Mouse (Mus musculus) splenic B cell, adult 2 months (primary cell): Measurements from ENCODE around the gene Dctn3.

Experiments
- DNase-seq: peaks from one replicate; pipeline ENCODE4 v3.0.0-alpha.2; 2011; ENCODE audit warnings: low read depth, low spot score
- H3K27me3 ChIP-seq: 2 replicates; pipeline ENCODE4 v1.6.1; 2012; ENCODE audit warnings: mild to moderate bottlenecking, low read length, moderate library complexity, mixed read lengths; ENCODE audit not compliant: control insufficient read depth, poor library complexity, insufficient read depth, severe bottlenecking
- H3K36me3 ChIP-seq: 2 replicates; pipeline ENCODE4 v1.6.1; 2012; ENCODE audit warnings: mild to moderate bottlenecking, low read length, moderate library complexity, mixed read lengths; ENCODE audit not compliant: control insufficient read depth, poor library complexity, insufficient read depth, severe bottlenecking

The Dctn3 gene

GRCm38 (mm10) chr4:41678863-41679262 lies 44.1 kb downstream of the Dctn3 start:
- no peaks in the 10 kb centered on the region for H3K27me3 ChIP-seq
- H3K36me3 ChIP-seq, result no peaks in the 10 kb centered on the region
- no peak for DNase-seq

- no peak for DNase-seq
- H3K36me3 ChIP-seq, result no peaks in the 10 kb centered on the region
- no peaks in the 10 kb centered on the region for H3K27me3 ChIP-seq
These were observed 45.9 kb downstream of the Dctn3 start for GRCm38 (mm10) chr4:41677006-41677629.

DNA sequence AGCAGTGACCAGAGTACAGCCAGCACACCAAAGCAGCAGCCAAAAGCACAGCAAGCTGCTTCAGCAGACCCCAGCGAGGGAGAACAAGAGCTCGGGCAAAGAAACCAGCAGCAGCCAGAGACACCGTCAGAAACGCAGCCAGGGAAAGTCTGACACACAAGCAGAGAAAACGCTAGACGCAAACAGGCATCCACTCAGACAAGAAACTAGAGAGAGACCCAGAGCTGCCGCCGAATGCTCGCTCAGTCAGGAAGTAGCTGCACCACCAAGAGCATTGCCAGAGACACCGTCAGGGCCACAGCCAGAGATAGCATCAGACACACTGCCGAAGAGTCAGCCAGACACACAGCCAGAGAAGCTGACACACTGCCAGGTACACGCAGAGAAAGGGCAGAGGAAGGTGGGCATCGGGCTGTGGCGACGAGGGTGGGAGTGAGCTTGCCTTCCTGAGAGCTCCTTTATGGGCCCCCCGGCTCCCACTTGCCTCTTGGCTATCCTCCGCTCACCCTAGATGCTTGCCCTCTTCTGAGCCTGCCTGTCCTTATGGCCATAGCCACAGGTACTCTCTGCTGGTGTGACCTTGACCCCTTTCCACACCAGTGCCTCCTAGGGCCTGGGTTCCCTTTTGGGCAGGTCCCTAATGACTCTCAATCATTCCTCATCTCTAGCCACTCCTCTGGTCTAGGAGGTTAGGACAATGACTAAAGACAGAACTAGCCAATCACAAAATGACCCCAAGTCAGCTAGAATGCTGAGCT lies 46.5 kb downstream of the Dctn3 start:
- DNase-seq, result no peak
- Histone ChIP-seq H3K36me3 (no peaks in the 10 kb centered on the region), H3K27me3 (no peaks in the 10 kb centered on the region)

DNA sequence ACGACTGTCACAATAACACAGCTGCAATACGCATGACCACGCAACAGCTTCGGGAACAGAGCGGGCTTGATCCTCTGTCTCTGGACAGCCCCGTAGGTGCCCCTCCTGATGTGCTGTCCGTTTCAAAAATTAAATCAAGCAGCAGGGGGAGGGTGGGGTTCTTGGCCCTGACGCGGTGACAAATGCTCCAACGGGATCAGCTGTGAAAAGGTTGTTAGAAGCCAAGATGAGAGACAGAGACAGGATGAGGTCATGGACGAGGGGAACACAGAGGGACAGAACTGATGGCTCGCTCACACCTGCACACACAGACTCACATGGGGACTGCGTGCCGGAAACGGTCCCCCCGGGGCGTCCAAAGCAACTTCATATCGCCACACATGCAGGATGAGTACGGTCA lies 49.8 kb downstream of the Dctn3 start:
- Histone ChIP-seq H3K27me3 (no peaks in the 10 kb centered on the region), H3K36me3 (no peaks in the 10 kb centered on the region)
- DNase-seq, result no peak

DNA sequence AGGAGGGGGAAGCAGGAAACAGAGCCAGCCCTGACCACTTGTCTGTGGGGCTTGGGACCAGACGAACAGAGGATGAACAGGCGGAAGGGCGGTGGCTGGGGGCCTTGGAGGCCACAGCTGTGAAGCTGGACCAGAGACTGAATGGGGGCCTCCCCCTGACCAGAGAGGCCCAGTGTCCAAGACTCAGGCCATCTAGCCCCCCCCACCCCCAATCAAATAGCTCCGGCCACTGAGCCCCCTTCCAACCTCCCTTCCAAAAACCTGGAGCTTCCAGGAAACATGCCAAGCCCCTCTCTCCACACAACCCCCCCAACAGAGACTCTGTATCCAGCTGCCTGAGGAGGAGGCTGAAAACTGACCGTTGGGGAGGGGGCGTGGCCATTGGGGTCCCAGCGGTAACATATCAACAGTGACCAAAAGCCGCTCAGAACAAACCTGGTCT lies 50.4 kb downstream of the Dctn3 start:
- no peak for DNase-seq
- H3K27me3 ChIP-seq, result no peaks in the 10 kb centered on the region
- H3K36me3 ChIP-seq, result no peaks in the 10 kb centered on the region

- H3K27me3 ChIP-seq, result no peaks in the 10 kb centered on the region
- DNase-seq, result no peak
- H3K36me3 ChIP-seq, result no peaks in the 10 kb centered on the region
These were observed 50.9 kb downstream of the Dctn3 start for GRCm38 (mm10) chr4:41671963-41672480.

DNA sequence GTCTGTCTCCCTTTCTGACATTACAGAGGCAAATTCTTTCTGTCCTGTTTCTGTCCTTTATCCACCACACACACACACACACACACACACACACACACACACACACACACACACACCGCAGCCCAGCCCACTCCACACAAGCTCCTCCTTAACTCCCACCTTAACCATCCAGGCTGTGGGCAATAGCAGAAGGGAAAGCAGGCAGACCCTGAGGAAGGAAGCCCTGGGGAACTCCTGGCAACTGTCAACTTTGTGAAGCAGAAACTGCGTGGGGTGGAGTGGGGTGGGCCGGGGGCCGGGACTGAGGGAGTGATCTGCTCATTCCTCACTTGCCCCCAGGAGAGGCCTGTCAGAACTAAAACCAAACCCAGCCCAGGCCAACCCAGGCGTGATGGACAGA lies 51.5 kb downstream of the Dctn3 start:
- Histone ChIP-seq H3K36me3 (no peaks in the 10 kb centered on the region), H3K27me3 (no peaks in the 10 kb centered on the region)
- no peak for DNase-seq

- Histone ChIP-seq H3K36me3 (no peaks in the 10 kb centered on the region), H3K27me3 (no peaks in the 10 kb centered on the region)
- DNase-seq, result no peak
These were observed 52.1 kb downstream of the Dctn3 start for GRCm38 (mm10) chr4:41670836-41671235.

GRCm38 (mm10) chr4:41666646-41667045 lies 56.3 kb downstream of the Dctn3 start:
- Histone ChIP-seq H3K27me3 (no peaks in the 10 kb centered on the region), H3K36me3 (no peaks in the 10 kb centered on the region)
- DNase-seq, result no peak

- no peak for DNase-seq
- Histone ChIP-seq H3K27me3 (no peaks in the 10 kb centered on the region), H3K36me3 (no peaks in the 10 kb centered on the region)
These were observed 57.8 kb downstream of the Dctn3 start for GRCm38 (mm10) chr4:41665009-41665675.
